ENCODE assay signal across 7 mouse cellular contexts in genomic region chr16:92478561-92479150, GRCm38 (mm10). TPM values are rescaled to one million over a fixed set of nuclear protein-coding genes. Genes with fewer than 3 reads are reported as not detected.
A peak's percentile ranks its signal among the peaks of the same experiment; 100 is the strongest.
DNase-seq lines count a peak whose midpoint lies in the region; ATAC-seq and TF ChIP-seq lines count a peak whose summit lies in the region.

No protein-coding gene starts in this region.

- no peaks in the 10 kb centered on the region for H3K27me3 ChIP-seq in forebrain, embryonic 14.5 days (replicated peaks; ENCODE audit: control insufficient read depth, insufficient read depth, low read length)
- peaks cover 8% of the 10 kb centered on the region for H3K27me3 ChIP-seq in hindbrain, embryonic 14.5 days (ENCODE audit: control insufficient read depth, insufficient read depth, low read length)

- H3K4me2 ChIP-seq in forebrain, embryonic 14.5 days (ENCODE audit: low read length), result peak overlapping the region; percentile 51
- H3K4me2 ChIP-seq in hindbrain, embryonic 14.5 days (replicated peaks), result peak overlapping the region; percentile 44

- H3K27ac ChIP-seq in forebrain, embryonic 14.5 days (ENCODE audit: low read depth, low read length), result no peak overlapping the region
- H3K27ac ChIP-seq in hindbrain, embryonic 14.5 days, result no peak overlapping the region

- no peak for TF ChIP-seq POLR2A in brain, embryonic 14.5 days (IDR thresholded peaks at IDR 0.05; ENCODE audit: borderline replicate concordance, extremely low read depth, insufficient read depth, insufficient read length, poor library complexity, severe bottlenecking)

- ATAC-seq in forebrain, embryonic 14.5 days, result peak; percentile 61; the same call in 1 of the 2 replicates
- no peak for ATAC-seq in hindbrain, embryonic 14.5 days (ENCODE audit: low FRiP score)

- H3K9ac ChIP-seq in forebrain, embryonic 14.5 days (ENCODE audit: low read length), result peak overlapping the region; percentile 14; the same call in 1 of the 2 replicates
- no peak overlapping the region for H3K9ac ChIP-seq in hindbrain, embryonic 14.5 days

- H3K9me3 ChIP-seq in forebrain, embryonic 14.5 days (replicated peaks; ENCODE audit: control insufficient read depth, low read length), result no peaks in the 10 kb centered on the region
- H3K9me3 ChIP-seq in hindbrain, embryonic 14.5 days (ENCODE audit: control insufficient read depth, low read length), result no peaks in the 10 kb centered on the region

- peak overlapping the region; percentile 15; the same call in 1 of the 2 replicates for H3K4me3 ChIP-seq in forebrain, embryonic 14.5 days (ENCODE audit: low read depth, low read length)
- H3K4me3 ChIP-seq in hindbrain, embryonic 14.5 days (replicated peaks; ENCODE audit: low read length), result peak overlapping the region; percentile 9

- peak; percentile 44 for DNase-seq in Muller cell, postnatal 12 days (ENCODE audit: inconsistent ontology term)
- peak; percentile 87 for DNase-seq in brain, embryonic 14.5 days (ENCODE audit: low read depth)
- peak; percentile 83 for DNase-seq in forebrain, embryonic 14.5 days (ENCODE audit: low spot score)
- peak; percentile 80 for DNase-seq in hindbrain, embryonic 14.5 days (ENCODE audit: low spot score)
- DNase-seq in layer of hippocampus, postnatal 25 days (ENCODE audit: extremely low spot score in 1 of 2, low spot score in 1 of 2), result peak; percentile 47 to 55
- DNase-seq in lung, postnatal 14 days, result peak; percentile 74
- DNase-seq in right cerebral cortex, postnatal 10 days (ENCODE audit: low spot score in 2 of 2), result peak; percentile 72 to 81

- WGBS in forebrain, embryonic 14.5 days, result 7% methylated on average over 23 of the region's 23 CpGs
- 10% methylated on average over 21 of the region's 23 CpGs for WGBS in hindbrain, embryonic 14.5 days

- TF ChIP-seq CTCF in brain, embryonic 14.5 days (IDR thresholded peaks at IDR 0.05; ENCODE audit: borderline replicate concordance, extremely low read depth, insufficient read depth, insufficient read length), result peak; percentile 80

- no peaks in the 10 kb centered on the region for H3K4me1 ChIP-seq in forebrain, embryonic 14.5 days (ENCODE audit: control insufficient read depth, insufficient read depth, low read length)
- no peaks in the 10 kb centered on the region for H3K4me1 ChIP-seq in hindbrain, embryonic 14.5 days (replicated peaks; ENCODE audit: control insufficient read depth, insufficient read depth, low read length)

- H3K36me3 ChIP-seq in forebrain, embryonic 14.5 days (ENCODE audit: control insufficient read depth, insufficient read depth, low read length), result no peaks in the 10 kb centered on the region
- H3K36me3 ChIP-seq in hindbrain, embryonic 14.5 days (replicated peaks; ENCODE audit: control insufficient read depth, insufficient read depth), result no peaks in the 10 kb centered on the region

RNA-seq across cellular contexts. Expression of gene Clic6, which starts 6.9 kb away (rescaled TPM):
- polyA plus RNA-seq in brain, embryonic 14.5 days (2012; rRNA removed), result 6.1 and 14.3 TPM in 2 replicates
- polyA plus RNA-seq in forebrain, embryonic 14.5 days (2014; fragmentation: Nextera tagmentation; extraction: Ambion mirVana), result 3.0 and 4.6 TPM in 2 replicates
- polyA plus RNA-seq in hindbrain, embryonic 14.5 days (2014; fragmentation: Nextera tagmentation; extraction: Ambion mirVana), result 6.5 and 9.3 TPM in 2 replicates
- total RNA-seq in layer of hippocampus, postnatal 25 days (2021), result 1 to 10 TPM; 1.2 TPM

RNA-seq across cellular contexts. Expression of gene Rcan1, which starts 8.0 kb away (rescaled TPM):
- polyA plus RNA-seq in brain, embryonic 14.5 days (2012; rRNA removed), result 47.7 and 64.6 TPM in 2 replicates
- 46.3 and 49.0 TPM in 2 replicates for polyA plus RNA-seq in forebrain, embryonic 14.5 days (2014; fragmentation: Nextera tagmentation; extraction: Ambion mirVana)
- 76.8 and 92.3 TPM in 2 replicates for polyA plus RNA-seq in hindbrain, embryonic 14.5 days (2014; fragmentation: Nextera tagmentation; extraction: Ambion mirVana)
- 10 to 100 TPM; 40.2 to 44.9 TPM for total RNA-seq in layer of hippocampus, postnatal 25 days (2021)
